Comparison of ENCODE assay signal across 30 mouse cellular contexts in genomic region chr2:72361572-72361971, GRCm38 (mm10).
DNase-seq lines count a peak whose midpoint lies in the region; ATAC-seq and TF ChIP-seq lines count a peak whose summit lies in the region.
"Had no signal": no experiment of that assay in that cellular context is flagged by ENCODE, and none has a peak within 500 bp of the region (broad histone marks: within the 10 kb centered on the region; RNA-seq: fewer than 3 reads in every experiment).

No protein-coding gene starts in this region.

- H3K36me3 ChIP-seq in heart, adult 2 months (ENCODE audit: control insufficient read depth, insufficient read depth, low read length) = peaks cover 10% of the 10 kb centered on the region
- H3K36me3 ChIP-seq in heart, embryonic 10.5 days = peaks cover 10% of the 10 kb centered on the region
- no peaks in the 10 kb centered on the region for H3K36me3 ChIP-seq in lung, embryonic 14.5 days (ENCODE audit: insufficient read depth)
- H3K36me3 ChIP-seq in heart, embryonic 16.5 days (ENCODE audit: control insufficient read depth, insufficient read depth) = peaks cover 2% of the 10 kb centered on the region
- H3K36me3 ChIP-seq: kidney, embryonic 15.5 days; limb, embryonic 12.5 days; liver, embryonic 15.5 days had no signal

- no peak for ATAC-seq in lung, embryonic 14.5 days (ENCODE audit: insufficient read depth)
- ATAC-seq in heart, embryonic 16.5 days (replicated peaks; ENCODE audit: extremely low read depth, insufficient read depth, low FRiP score) = peak; percentile 49
- ATAC-seq: activated CD4-positive, CD25-positive, alpha-beta regulatory T cell, adult 4 months; forebrain, embryonic 16.5 days; midbrain, embryonic 16.5 days had no signal

- TF ChIP-seq CTCF in heart, adult 2 months (IDR thresholded peaks at IDR 0.05) = no peak
- TF ChIP-seq CTCF in lung, embryonic 14.5 days (IDR thresholded peaks at IDR 0.05; ENCODE audit: low read depth) = no peak

- TF ChIP-seq EP300 in heart, adult 2 months (IDR thresholded peaks at IDR 0.05; ENCODE audit: insufficient read depth, low read depth, low read length) = no peak

- no peak overlapping the region for H3K9ac ChIP-seq in heart, adult 2 months (ENCODE audit: low read depth, low read length)
- no peak overlapping the region for H3K9ac ChIP-seq in lung, embryonic 14.5 days
- no peak overlapping the region for H3K9ac ChIP-seq in heart, embryonic 16.5 days (ENCODE audit: low read length)
- H3K9ac ChIP-seq: hindbrain, embryonic 14.5 days; kidney, embryonic 15.5 days; limb, embryonic 12.5 days; liver, embryonic 15.5 days; lung, embryonic 15.5 days had no signal

- intact Hi-C loops in heart, adult 2 months (cut with DNase I) = no loop called here

- WGBS in heart, adult 2 months = 54% methylated on average over 3 of the region's 3 CpGs
- 55% methylated on average over 3 of the region's 3 CpGs for WGBS in heart, embryonic 10.5 days
- 68% methylated on average over 3 of the region's 3 CpGs for WGBS in lung, embryonic 14.5 days
- 54% methylated on average over 3 of the region's 3 CpGs for WGBS in heart, embryonic 16.5 days

- H3K27me3 ChIP-seq in heart, adult 2 months (ENCODE audit: control insufficient read depth, insufficient read depth, low read length) = no peaks in the 10 kb centered on the region
- H3K27me3 ChIP-seq in heart, embryonic 10.5 days (ENCODE audit: insufficient read depth, poor library complexity, severe bottlenecking) = no peaks in the 10 kb centered on the region
- no peaks in the 10 kb centered on the region for H3K27me3 ChIP-seq in lung, embryonic 14.5 days (ENCODE audit: insufficient read depth, low read length)
- no peaks in the 10 kb centered on the region for H3K27me3 ChIP-seq in heart, embryonic 16.5 days (ENCODE audit: control insufficient read depth, insufficient read depth, low read length)
- H3K27me3 ChIP-seq: CH12.LX; kidney, embryonic 15.5 days; limb, embryonic 12.5 days; liver, embryonic 15.5 days; lung, embryonic 15.5 days; megakaryocyte, embryonic 14.5 days had no signal

- H3K79me2 ChIP-seq in heart, adult 2 months (replicated peaks; ENCODE audit: control insufficient read depth, insufficient read depth, low read length) = no peaks in the 10 kb centered on the region; the same call in 1 of the 2 replicates

- no peak overlapping the region for H3K4me3 ChIP-seq in heart, adult 2 months
- no peak overlapping the region for H3K4me3 ChIP-seq in heart, embryonic 10.5 days
- H3K4me3 ChIP-seq in lung, embryonic 14.5 days (ENCODE audit: low read depth, low read length) = no peak overlapping the region
- no peak overlapping the region for H3K4me3 ChIP-seq in heart, embryonic 16.5 days (ENCODE audit: low read length)
- H3K4me3 ChIP-seq: erythroblast, embryonic 14.5 days; kidney, embryonic 15.5 days; layer of hippocampus, adult 2 months; left cerebral cortex, adult 2 months; limb, embryonic 12.5 days; liver, embryonic 15.5 days; lung, embryonic 15.5 days; megakaryocyte, embryonic 14.5 days had no signal

- no peak for TF ChIP-seq POLR2A in heart, adult 2 months (IDR thresholded peaks at IDR 0.05; ENCODE audit: insufficient read depth, low read depth, low read length)

- DNase-seq in embryo, embryonic 10 days (ENCODE audit: low spot score) = peak; percentile 24
- DNase-seq in embryo, embryonic 9.5 days (ENCODE audit: extremely low spot score) = no peak
- peak in 1 of 2 experiments; percentile 28 for DNase-seq in heart, adult 2 months
- DNase-seq in heart, embryonic 10.5 days (ENCODE audit: low spot score) = no peak
- peak; percentile 8 for DNase-seq in lung, embryonic 14.5 days
- DNase-seq in lung, postnatal 14 days = no peak
- DNase-seq in thymus, postnatal 25 days = no peak
- DNase-seq: adrenal gland, adult 2 months; cerebellum, adult 2 months; cerebellum, postnatal 14 days; kidney, adult 18-20 months; kidney, postnatal 25 days; lung, postnatal 36 days; right cerebral cortex, postnatal 25 days; spleen, adult 18-20 months; thymus, postnatal 14 days had no signal

- H3K27ac ChIP-seq in heart, adult 2 months = peak overlapping the region; percentile 23; the same call in 1 of the 2 replicates
- no peak overlapping the region; the same call in 1 of the 2 replicates for H3K27ac ChIP-seq in heart, embryonic 10.5 days
- H3K27ac ChIP-seq in lung, embryonic 14.5 days (ENCODE audit: low read depth) = no peak overlapping the region
- H3K27ac ChIP-seq in heart, embryonic 16.5 days (ENCODE audit: low read length) = no peak overlapping the region
- H3K27ac ChIP-seq: hindbrain, embryonic 14.5 days; kidney, embryonic 15.5 days; layer of hippocampus, adult 2 months; left cerebral cortex, adult 2 months; limb, embryonic 12.5 days; liver, embryonic 15.5 days; lung, embryonic 15.5 days had no signal

- peaks cover 4% of the 10 kb centered on the region for H3K4me1 ChIP-seq in heart, adult 2 months (ENCODE audit: control insufficient read depth, insufficient read depth, low read length)
- H3K4me1 ChIP-seq in heart, embryonic 10.5 days = peaks cover 32% of the 10 kb centered on the region
- 0 out of 2 replicates have a peak, but pooled peaks cover 3% of the 10 kb centered on the region for H3K4me1 ChIP-seq in lung, embryonic 14.5 days (ENCODE audit: insufficient read depth)
- peaks cover 17% of the 10 kb centered on the region for H3K4me1 ChIP-seq in heart, embryonic 16.5 days (ENCODE audit: control insufficient read depth, insufficient read depth, low read length)
- H3K4me1 ChIP-seq: limb, embryonic 12.5 days; liver, embryonic 15.5 days had no signal

- H3K4me2 ChIP-seq in lung, embryonic 14.5 days = no peak overlapping the region
- no peak overlapping the region for H3K4me2 ChIP-seq in heart, embryonic 16.5 days (ENCODE audit: low read depth, low read length)
- H3K4me2 ChIP-seq: hindbrain, embryonic 14.5 days; kidney, embryonic 15.5 days; limb, embryonic 12.5 days; liver, embryonic 15.5 days; lung, embryonic 15.5 days had no signal

- H3K9me3 ChIP-seq in heart, embryonic 10.5 days = no peaks in the 10 kb centered on the region
- H3K9me3 ChIP-seq in lung, embryonic 14.5 days (ENCODE audit: low read depth, low read length) = no peaks in the 10 kb centered on the region
- no peaks in the 10 kb centered on the region for H3K9me3 ChIP-seq in heart, embryonic 16.5 days (replicated peaks; ENCODE audit: control insufficient read depth, low read length)
- H3K9me3 ChIP-seq: kidney, embryonic 15.5 days; limb, embryonic 12.5 days; liver, embryonic 15.5 days; lung, embryonic 15.5 days; megakaryocyte, embryonic 14.5 days had no signal

Comparison
In these comparisons a context has a peak if more than half of its experiments do, and no peak if none do; other contexts are left out.
1. DNase-seq: peak in embryo, embryonic 10 days (single experiment) and lung, embryonic 14.5 days (single experiment); none in embryo, embryonic 9.5 days (single experiment), heart, embryonic 10.5 days (single experiment), lung, postnatal 14 days (single experiment) and thymus, postnatal 25 days (single experiment).